Comparison of ENCODE assay signal across 9 mouse cellular contexts in genomic region chr11:3536082-3536481, GRCm38 (mm10). TPM values are rescaled to one million over a fixed set of nuclear protein-coding genes. Genes with fewer than 3 reads are reported as not detected.
DNase-seq lines count a peak whose midpoint lies in the region; ATAC-seq lines count a peak whose summit lies in the region.
"Had no signal": no experiment of that assay in that cellular context is flagged by ENCODE, and none has a peak within 500 bp of the region (broad histone marks: within the 10 kb centered on the region; RNA-seq: fewer than 3 reads in every experiment).

No protein-coding gene starts in this region.

- no peaks in the 10 kb centered on the region for H3K27me3 ChIP-seq in embryonic facial prominence, embryonic 10.5 days (replicated peaks; ENCODE audit: low read depth, poor library complexity, severe bottlenecking)
- H3K27me3 ChIP-seq in hindbrain, embryonic 14.5 days (ENCODE audit: control insufficient read depth, insufficient read depth, low read length), result no peaks in the 10 kb centered on the region
- no peaks in the 10 kb centered on the region; the same call in 1 of the 2 replicates for H3K27me3 ChIP-seq in midbrain, embryonic 12.5 days

- no peak for ATAC-seq in hindbrain, embryonic 14.5 days (ENCODE audit: low FRiP score)
- ATAC-seq in midbrain, embryonic 12.5 days (ENCODE audit: low FRiP score, low read depth), result no peak

- intact Hi-C loops in left cerebral cortex, postnatal 4 days (cut with DNase I), result loop anchor here (5.0 to 10.0 kb wide), 2 partner anchors 251 to 379 kb away; partner anchors contain the start of gene Slc35e4

- peak overlapping the region; percentile 64 for H3K9ac ChIP-seq in hindbrain, embryonic 14.5 days
- peak overlapping the region; percentile 63 for H3K9ac ChIP-seq in midbrain, embryonic 12.5 days (replicated peaks)

- peak overlapping the region; percentile 69 for H3K4me3 ChIP-seq in embryonic facial prominence, embryonic 10.5 days
- H3K4me3 ChIP-seq in hindbrain, embryonic 14.5 days (replicated peaks; ENCODE audit: low read length), result peak overlapping the region; percentile 42
- peak overlapping the region; percentile 57 for H3K4me3 ChIP-seq in midbrain, embryonic 12.5 days

- peak; percentile 59 for DNase-seq in kidney, adult 11 months
- DNase-seq in kidney, postnatal 14 days, result no peak
- DNase-seq in embryonic facial prominence, embryonic 10.5 days (ENCODE audit: low spot score), result no peak
- no peak for DNase-seq in hindbrain, embryonic 14.5 days (ENCODE audit: low spot score)
- no peak for DNase-seq in left cerebral cortex, postnatal 4 days
- no peak for DNase-seq in left cerebral cortex, adult 9 months (ENCODE audit: low spot score in 2 of 2)
- DNase-seq in frontal cortex, postnatal 25 days (ENCODE audit: low spot score in 2 of 2), result no peak

- H3K27ac ChIP-seq in embryonic facial prominence, embryonic 10.5 days (replicated peaks), result peak overlapping the region; percentile 91
- peak overlapping the region; percentile 57 for H3K27ac ChIP-seq in hindbrain, embryonic 14.5 days
- H3K27ac ChIP-seq in midbrain, embryonic 12.5 days (replicated peaks), result peak overlapping the region; percentile 75

- H3K9me3 ChIP-seq in embryonic facial prominence, embryonic 10.5 days, result no peaks in the 10 kb centered on the region
- H3K9me3 ChIP-seq in hindbrain, embryonic 14.5 days (ENCODE audit: control insufficient read depth, low read length), result no peaks in the 10 kb centered on the region
- H3K9me3 ChIP-seq in midbrain, embryonic 12.5 days, result no peaks in the 10 kb centered on the region

- H3K4me2 ChIP-seq in hindbrain, embryonic 14.5 days (replicated peaks), result peak overlapping the region; percentile 77
- H3K4me2 ChIP-seq in midbrain, embryonic 12.5 days (replicated peaks), result peak overlapping the region; percentile 88

- WGBS in embryonic facial prominence, embryonic 10.5 days, result 48% methylated on average over 5 of the region's 5 CpGs
- 53% methylated on average over 5 of the region's 5 CpGs for WGBS in hindbrain, embryonic 14.5 days
- 61% methylated on average over 5 of the region's 5 CpGs for WGBS in midbrain, embryonic 12.5 days

- H3K36me3 ChIP-seq in embryonic facial prominence, embryonic 10.5 days (replicated peaks), result peaks cover 38% of the 10 kb centered on the region
- no peaks in the 10 kb centered on the region for H3K36me3 ChIP-seq in hindbrain, embryonic 14.5 days (replicated peaks; ENCODE audit: control insufficient read depth, insufficient read depth)
- peaks cover 18% of the 10 kb centered on the region for H3K36me3 ChIP-seq in midbrain, embryonic 12.5 days

- H3K4me1 ChIP-seq in embryonic facial prominence, embryonic 10.5 days, result peaks cover 41% of the 10 kb centered on the region
- H3K4me1 ChIP-seq in hindbrain, embryonic 14.5 days (replicated peaks; ENCODE audit: control insufficient read depth, insufficient read depth, low read length), result 0 out of 2 replicates have a peak, but pooled peaks cover 6% of the 10 kb centered on the region
- peaks cover 34% of the 10 kb centered on the region for H3K4me1 ChIP-seq in midbrain, embryonic 12.5 days

RNA-seq across cellular contexts. Expression of gene Smtn, which starts 4.3 kb away (rescaled TPM):
- polyA plus RNA-seq in embryonic facial prominence, embryonic 10.5 days (2016; fragmentation: Nextera tagmentation; extraction: Ambion mirVana), result 40.5 and 42.6 TPM in 2 replicates
- 15.0 and 17.3 TPM in 2 replicates for polyA plus RNA-seq in hindbrain, embryonic 14.5 days (2014; fragmentation: Nextera tagmentation; extraction: Ambion mirVana)
- polyA plus RNA-seq in midbrain, embryonic 12.5 days (2016; fragmentation: Nextera tagmentation; extraction: Ambion mirVana), result 36.8 and 39.2 TPM in 2 replicates
- 10 to 100 TPM; 15.0 to 17.6 TPM for total RNA-seq in left cerebral cortex, postnatal 4 days (2021)

RNA-seq across cellular contexts. Expression of gene Selenom, which starts 21.6 kb away (rescaled TPM):
- 39.3 and 50.2 TPM in 2 replicates for polyA plus RNA-seq in embryonic facial prominence, embryonic 10.5 days (2016; fragmentation: Nextera tagmentation; extraction: Ambion mirVana)
- polyA plus RNA-seq in hindbrain, embryonic 14.5 days (2014; fragmentation: Nextera tagmentation; extraction: Ambion mirVana), result 105 and 122 TPM in 2 replicates
- 55.4 and 69.3 TPM in 2 replicates for polyA plus RNA-seq in midbrain, embryonic 12.5 days (2016; fragmentation: Nextera tagmentation; extraction: Ambion mirVana)
- total RNA-seq in left cerebral cortex, postnatal 4 days (2021), result 100 to 1,000 TPM; 163 to 165 TPM

RNA-seq across cellular contexts. Expression of gene Inpp5j, which starts 31.5 kb away (rescaled TPM):
- 0.13 and 0.25 TPM in 2 replicates for polyA plus RNA-seq in embryonic facial prominence, embryonic 10.5 days (2016; fragmentation: Nextera tagmentation; extraction: Ambion mirVana)
- polyA plus RNA-seq in hindbrain, embryonic 14.5 days (2014; fragmentation: Nextera tagmentation; extraction: Ambion mirVana), result 5.7 and 6.9 TPM in 2 replicates
- 0.38 and 0.68 TPM in 2 replicates for polyA plus RNA-seq in midbrain, embryonic 12.5 days (2016; fragmentation: Nextera tagmentation; extraction: Ambion mirVana)
- total RNA-seq in left cerebral cortex, postnatal 4 days (2021), result 10 to 100 TPM; 15.5 to 20.3 TPM
- total RNA-seq: hematopoietic stem cell, adult 5-6 weeks had no signal

RNA-seq across cellular contexts. Expression of gene Pla2g3, which starts 48.0 kb away (rescaled TPM):
- 1.6 and 2.0 TPM in 2 replicates for polyA plus RNA-seq in embryonic facial prominence, embryonic 10.5 days (2016; fragmentation: Nextera tagmentation; extraction: Ambion mirVana)
- 0.67 and 0.81 TPM in 2 replicates for polyA plus RNA-seq in hindbrain, embryonic 14.5 days (2014; fragmentation: Nextera tagmentation; extraction: Ambion mirVana)
- 0.67 and 0.98 TPM in 2 replicates for polyA plus RNA-seq in midbrain, embryonic 12.5 days (2016; fragmentation: Nextera tagmentation; extraction: Ambion mirVana)
- total RNA-seq in left cerebral cortex, postnatal 4 days (2021), result 10 to 100 TPM; 14.6 to 15.4 TPM
- total RNA-seq: hematopoietic stem cell, adult 5-6 weeks had no signal
